Mouse (Mus musculus) ovary, postnatal 36 days (tissue): ENCODE measurements at regions not wholly inside any gene's neighbourhood (a gene's known extent, or its start where the extent isn't known, plus 50 kb on each side); places are given as distances from the start of the nearest gene placed in this dataset.
"Not testable (repeated sequence)": the region's sequence is repeated elsewhere in the genome, so short reads cannot be mapped to it uniquely, and the experiment has no call there.

Source experiments
- DNase-seq: peaks from one replicate; pipeline ENCODE4 v3.0.0; 2022; ENCODE audit warnings: low spot score, mixed read lengths

- DNase-seq: no peak
These were observed 168.5 kb upstream of the Pgr start for GRCm38 (mm10) chr9:8731141-8731540.

GRCm38 (mm10) chr9:8733485-8733884 lies 166.1 kb upstream of the Pgr start:
- DNase-seq: no peak

- no peak for DNase-seq
These were observed 159.4 kb upstream of the Pgr start for GRCm38 (mm10) chr9:8740190-8740589.

GRCm38 (mm10) chr9:8749878-8750277 lies 149.8 kb upstream of the Pgr start:
- DNase-seq: no peak

- no peak for DNase-seq
These were observed 138.8 kb upstream of the Pgr start for GRCm38 (mm10) chr9:8760876-8761275.

- not testable (repeated sequence) for DNase-seq
These were observed 130.2 kb upstream of the Pgr start for GRCm38 (mm10) chr9:8769398-8769797.

GRCm38 (mm10) chr9:8769996-8770395 lies 129.6 kb upstream of the Pgr start:
- no peak for DNase-seq

GRCm38 (mm10) chr9:8781336-8781735 lies 118.3 kb upstream of the Pgr start:
- not testable (repeated sequence) for DNase-seq

GRCm38 (mm10) chr9:8814236-8814635 lies 85.4 kb upstream of the Pgr start:
- DNase-seq: no peak

- no peak for DNase-seq
These were observed 75.8 kb upstream of the Pgr start for GRCm38 (mm10) chr9:8823719-8824371.

- peak; percentile 6 for DNase-seq
These were observed 67.5 kb upstream of the Pgr start for GRCm38 (mm10) chr9:8832150-8832549.

- DNase-seq: no peak
These were observed 62.6 kb upstream of the Pgr start for GRCm38 (mm10) chr9:8837073-8837472.

GRCm38 (mm10) chr9:8838356-8838755 lies 61.3 kb upstream of the Pgr start:
- DNase-seq: no peak

- no peak for DNase-seq
These were observed 60.7 kb upstream of the Pgr start for GRCm38 (mm10) chr9:8838891-8839290.
